Mouse (Mus musculus): ENCODE results near the gene Chic2. TPM values are rescaled to one million over a fixed set of nuclear protein-coding genes. Genes with fewer than 3 reads are reported as not detected.

The Chic2 gene
- polyA plus RNA-seq, 1 experiment from 2014 or later: 26.9 TPM

- Histone ChIP-seq H3K4me3 (replicated peaks; ENCODE audit: low read length) (peak overlapping the region; percentile 88), H3K9ac (replicated peaks; ENCODE audit: low read depth, low read length) (peak overlapping the region; percentile 97), H3K4me2 (ENCODE audit: low read length) (peak overlapping the region; percentile 77), H3K4me1 (replicated peaks; ENCODE audit: control insufficient read depth, insufficient read depth, low read length) (peaks cover 18% of the 10 kb centered on the region), H3K9me3 (ENCODE audit: control insufficient read depth, low read length) (no peaks in the 10 kb centered on the region), H3K27me3 (replicated peaks; ENCODE audit: control insufficient read depth, insufficient read depth, low read length) (0 out of 2 replicates have a peak, but pooled peaks cover 3% of the 10 kb centered on the region), H3K36me3 (ENCODE audit: control insufficient read depth, insufficient read depth) (no peaks in the 10 kb centered on the region), H3K27ac (ENCODE audit: low read length) (peak overlapping the region; percentile 75)
- peak; percentile 81 for ATAC-seq
- 1% methylated on average over 32 of the region's 36 CpGs for WGBS
Measured at GRCm38 (mm10) chr5:75043621-75044301, 813 bp downstream of the Chic2 start.

GRCm38 (mm10) chr5:75043011-75043445 is 1.5 kb downstream of the Chic2 start:
- no peak overlapping the region for H3K27ac ChIP-seq (ENCODE audit: low read length)
- peaks cover 18% of the 10 kb centered on the region for H3K4me1 ChIP-seq (replicated peaks; ENCODE audit: control insufficient read depth, insufficient read depth, low read length)
- peak overlapping the region; percentile 97; the same call in 1 of the 2 replicates for H3K9ac ChIP-seq (replicated peaks; ENCODE audit: low read depth, low read length)
- no peaks in the 10 kb centered on the region for H3K9me3 ChIP-seq (ENCODE audit: control insufficient read depth, low read length)
- WGBS: 42% methylated on average over 9 of the region's 9 CpGs
- 0 out of 2 replicates have a peak, but pooled peaks cover 3% of the 10 kb centered on the region for H3K27me3 ChIP-seq (replicated peaks; ENCODE audit: control insufficient read depth, insufficient read depth, low read length)
- H3K36me3 ChIP-seq (ENCODE audit: control insufficient read depth, insufficient read depth): no peaks in the 10 kb centered on the region
- peak overlapping the region; percentile 77 for H3K4me2 ChIP-seq (ENCODE audit: low read length)
- H3K4me3 ChIP-seq (replicated peaks; ENCODE audit: low read length): peak overlapping the region; percentile 88
- no peak for ATAC-seq

- ATAC-seq: no peak
- H3K4me2 ChIP-seq (ENCODE audit: low read length): no peak overlapping the region
- no peaks in the 10 kb centered on the region for H3K27me3 ChIP-seq (replicated peaks; ENCODE audit: control insufficient read depth, insufficient read depth, low read length)
- no peak overlapping the region for H3K9ac ChIP-seq (replicated peaks; ENCODE audit: low read depth, low read length)
- H3K36me3 ChIP-seq (ENCODE audit: control insufficient read depth, insufficient read depth): no peaks in the 10 kb centered on the region
- WGBS: 95% methylated on average over 1 of the region's 1 CpGs
- no peaks in the 10 kb centered on the region for H3K9me3 ChIP-seq (ENCODE audit: control insufficient read depth, low read length)
- H3K4me1 ChIP-seq (replicated peaks; ENCODE audit: control insufficient read depth, insufficient read depth, low read length): peaks cover 18% of the 10 kb centered on the region
- no peak overlapping the region for H3K4me3 ChIP-seq (replicated peaks; ENCODE audit: low read length)
- H3K27ac ChIP-seq (ENCODE audit: low read length): no peak overlapping the region
Measured at GRCm38 (mm10) chr5:75039307-75039706, 5.3 kb downstream of the Chic2 start.

GRCm38 (mm10) chr5:75035475-75035874 is 9.1 kb downstream of the Chic2 start:
- ATAC-seq: no peak
- Histone ChIP-seq H3K9me3 (ENCODE audit: control insufficient read depth, low read length) (no peaks in the 10 kb centered on the region), H3K4me3 (replicated peaks; ENCODE audit: low read length) (no peak overlapping the region), H3K4me1 (replicated peaks; ENCODE audit: control insufficient read depth, insufficient read depth, low read length) (0 out of 2 replicates have a peak, but pooled peaks cover 3% of the 10 kb centered on the region), H3K4me2 (ENCODE audit: low read length) (no peak overlapping the region), H3K9ac (replicated peaks; ENCODE audit: low read depth, low read length) (no peak overlapping the region), H3K36me3 (ENCODE audit: control insufficient read depth, insufficient read depth) (no peaks in the 10 kb centered on the region), H3K27ac (ENCODE audit: low read length) (no peak overlapping the region), H3K27me3 (replicated peaks; ENCODE audit: control insufficient read depth, insufficient read depth, low read length) (no peaks in the 10 kb centered on the region)
- 93% methylated on average over 3 of the region's 3 CpGs for WGBS

- ATAC-seq: no peak
- 34% methylated on average over 1 of the region's 1 CpGs for WGBS
- H3K9me3 ChIP-seq (ENCODE audit: control insufficient read depth, low read length): no peaks in the 10 kb centered on the region
- no peak overlapping the region for H3K9ac ChIP-seq (replicated peaks; ENCODE audit: low read depth, low read length)
- H3K4me3 ChIP-seq (replicated peaks; ENCODE audit: low read length): no peak overlapping the region
- peaks cover 13% of the 10 kb centered on the region for H3K4me1 ChIP-seq (replicated peaks; ENCODE audit: control insufficient read depth, insufficient read depth, low read length)
- H3K27me3 ChIP-seq (replicated peaks; ENCODE audit: control insufficient read depth, insufficient read depth, low read length): no peaks in the 10 kb centered on the region
- H3K36me3 ChIP-seq (ENCODE audit: control insufficient read depth, insufficient read depth): no peaks in the 10 kb centered on the region
- H3K27ac ChIP-seq (ENCODE audit: low read length): no peak overlapping the region
- H3K4me2 ChIP-seq (ENCODE audit: low read length): no peak overlapping the region
Measured at GRCm38 (mm10) chr5:75014768-75015167, 29.8 kb downstream of the Chic2 start.

GRCm38 (mm10) chr5:75012771-75013421 is 31.7 kb downstream of the Chic2 start:
- 8% methylated on average over 8 of the region's 8 CpGs for WGBS

GRCm38 (mm10) chr5:75011985-75012738 is 32.4 kb downstream of the Chic2 start:
- Histone ChIP-seq H3K27ac (ENCODE audit: low read length) (peak overlapping the region; percentile 41; the same call in 1 of the 2 replicates), H3K27me3 (replicated peaks; ENCODE audit: control insufficient read depth, insufficient read depth, low read length) (no peaks in the 10 kb centered on the region), H3K36me3 (ENCODE audit: control insufficient read depth, insufficient read depth) (0 out of 2 replicates have a peak, but pooled peaks cover 4% of the 10 kb centered on the region), H3K9ac (replicated peaks; ENCODE audit: low read depth, low read length) (no peak overlapping the region), H3K4me1 (replicated peaks; ENCODE audit: control insufficient read depth, insufficient read depth, low read length) (peaks cover 13% of the 10 kb centered on the region), H3K4me3 (replicated peaks; ENCODE audit: low read length) (no peak overlapping the region), H3K4me2 (ENCODE audit: low read length) (peak overlapping the region; percentile 30; the same call in 1 of the 2 replicates), H3K9me3 (ENCODE audit: control insufficient read depth, low read length) (no peaks in the 10 kb centered on the region)
- WGBS: 13% methylated on average over 4 of the region's 4 CpGs
- peak; percentile 72 for ATAC-seq

More at GRCm38 (mm10) chr5:75012771-75013421, 31.7 kb downstream of the Chic2 start:
- Histone ChIP-seq H3K27ac (ENCODE audit: low read length) (peak overlapping the region; percentile 41), H3K4me3 (replicated peaks; ENCODE audit: low read length) (no peak overlapping the region), H3K36me3 (ENCODE audit: control insufficient read depth, insufficient read depth) (0 out of 2 replicates have a peak, but pooled peaks cover 4% of the 10 kb centered on the region), H3K4me2 (ENCODE audit: low read length) (peak overlapping the region; percentile 30), H3K9ac (replicated peaks; ENCODE audit: low read depth, low read length) (no peak overlapping the region), H3K9me3 (ENCODE audit: control insufficient read depth, low read length) (no peaks in the 10 kb centered on the region), H3K27me3 (replicated peaks; ENCODE audit: control insufficient read depth, insufficient read depth, low read length) (no peaks in the 10 kb centered on the region), H3K4me1 (replicated peaks; ENCODE audit: control insufficient read depth, insufficient read depth, low read length) (peaks cover 13% of the 10 kb centered on the region)
- peak; percentile 84 for ATAC-seq

GRCm38 (mm10) chr5:75004755-75005154 is 39.8 kb downstream of the Chic2 start:
- Histone ChIP-seq H3K9me3 (ENCODE audit: control insufficient read depth, low read length) (no peaks in the 10 kb centered on the region), H3K4me3 (replicated peaks; ENCODE audit: low read length) (no peak overlapping the region), H3K9ac (replicated peaks; ENCODE audit: low read depth, low read length) (no peak overlapping the region), H3K4me2 (ENCODE audit: low read length) (no peak overlapping the region), H3K36me3 (ENCODE audit: control insufficient read depth, insufficient read depth) (peaks cover 10% of the 10 kb centered on the region), H3K27ac (ENCODE audit: low read length) (no peak overlapping the region), H3K4me1 (replicated peaks; ENCODE audit: control insufficient read depth, insufficient read depth, low read length) (no peaks in the 10 kb centered on the region), H3K27me3 (replicated peaks; ENCODE audit: control insufficient read depth, insufficient read depth, low read length) (peaks cover 3% of the 10 kb centered on the region; the same call in 1 of the 2 replicates)
- 64% methylated on average over 3 of the region's 3 CpGs for WGBS
- no peak for ATAC-seq

- H3K9me3 ChIP-seq (ENCODE audit: control insufficient read depth, low read length): no peaks in the 10 kb centered on the region
- H3K4me3 ChIP-seq (replicated peaks; ENCODE audit: low read length): no peak overlapping the region
- peaks cover 6% of the 10 kb centered on the region for H3K36me3 ChIP-seq (ENCODE audit: control insufficient read depth, insufficient read depth)
- H3K4me2 ChIP-seq (ENCODE audit: low read length): no peak overlapping the region
- peaks cover 3% of the 10 kb centered on the region; the same call in 1 of the 2 replicates for H3K27me3 ChIP-seq (replicated peaks; ENCODE audit: control insufficient read depth, insufficient read depth, low read length)
- H3K4me1 ChIP-seq (replicated peaks; ENCODE audit: control insufficient read depth, insufficient read depth, low read length): peaks cover 7% of the 10 kb centered on the region; the same call in 1 of the 2 replicates
- ATAC-seq: no peak
- H3K27ac ChIP-seq (ENCODE audit: low read length): no peak overlapping the region
- no peak overlapping the region for H3K9ac ChIP-seq (replicated peaks; ENCODE audit: low read depth, low read length)
- WGBS: 55% methylated on average over 3 of the region's 3 CpGs
Measured at GRCm38 (mm10) chr5:75002109-75002508, 42.5 kb downstream of the Chic2 start.
